Mouse (Mus musculus): ENCODE results near the gene Gstp2. TPM values are rescaled to one million over a fixed set of nuclear protein-coding genes. Genes with fewer than 3 reads are reported as not detected.

Gene Gstp2
- polyA plus RNA-seq, 1 experiment = 10.0 TPM

DNA sequence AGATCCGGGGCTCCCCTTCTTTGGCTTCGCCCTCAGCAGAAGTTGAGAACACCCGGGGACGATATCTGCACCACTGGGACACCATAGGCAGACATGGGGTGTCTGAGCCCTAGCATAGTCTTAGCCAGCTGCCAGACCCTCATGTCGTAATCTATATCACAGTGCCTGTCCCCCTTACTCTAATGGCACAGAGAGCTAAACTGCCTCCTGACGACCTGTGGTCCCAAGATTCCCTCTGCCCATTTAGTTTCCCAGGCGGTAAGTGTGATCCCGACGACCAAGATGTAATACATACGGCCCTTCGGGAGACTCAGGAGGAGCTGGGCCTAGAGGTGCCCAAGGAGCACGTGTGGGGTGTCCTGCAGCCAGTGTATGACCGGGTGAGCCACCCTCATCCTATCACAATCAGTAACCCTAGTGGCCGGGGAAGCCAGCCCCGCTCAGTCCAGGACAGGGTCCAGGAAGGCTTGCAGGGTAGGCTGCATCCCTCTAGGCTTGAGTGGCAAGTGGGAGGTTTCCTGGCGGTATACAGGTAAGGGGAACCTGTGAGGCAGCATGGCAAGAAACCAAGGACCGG lies 44.8 kb downstream of the Gstp2 start:
- 15% methylated on average over 17 of the region's 17 CpGs for WGBS
- no peak for DNase-seq
- TF ChIP-seq POLR2A (IDR thresholded peaks at IDR 0.05; ENCODE audit: borderline replicate concordance, insufficient read depth, low read length) (no peak), CTCF (IDR thresholded peaks at IDR 0.05; ENCODE audit: borderline replicate concordance, insufficient read depth, low read depth, low read length) (no peak)
- Histone ChIP-seq H3K4me3 (replicated peaks; ENCODE audit: insufficient read depth, low read depth, low read length) (peak overlapping the region; percentile 52), H3K27me3 (ENCODE audit: control insufficient read depth, insufficient read depth, low read length) (no peaks in the 10 kb centered on the region), H3K4me1 (ENCODE audit: control insufficient read depth, insufficient read depth, low read length) (peaks cover 9% of the 10 kb centered on the region; the same call in 1 of the 2 replicates), H3K27ac (ENCODE audit: insufficient read depth, low read length) (peak overlapping the region; percentile 71)

DNA sequence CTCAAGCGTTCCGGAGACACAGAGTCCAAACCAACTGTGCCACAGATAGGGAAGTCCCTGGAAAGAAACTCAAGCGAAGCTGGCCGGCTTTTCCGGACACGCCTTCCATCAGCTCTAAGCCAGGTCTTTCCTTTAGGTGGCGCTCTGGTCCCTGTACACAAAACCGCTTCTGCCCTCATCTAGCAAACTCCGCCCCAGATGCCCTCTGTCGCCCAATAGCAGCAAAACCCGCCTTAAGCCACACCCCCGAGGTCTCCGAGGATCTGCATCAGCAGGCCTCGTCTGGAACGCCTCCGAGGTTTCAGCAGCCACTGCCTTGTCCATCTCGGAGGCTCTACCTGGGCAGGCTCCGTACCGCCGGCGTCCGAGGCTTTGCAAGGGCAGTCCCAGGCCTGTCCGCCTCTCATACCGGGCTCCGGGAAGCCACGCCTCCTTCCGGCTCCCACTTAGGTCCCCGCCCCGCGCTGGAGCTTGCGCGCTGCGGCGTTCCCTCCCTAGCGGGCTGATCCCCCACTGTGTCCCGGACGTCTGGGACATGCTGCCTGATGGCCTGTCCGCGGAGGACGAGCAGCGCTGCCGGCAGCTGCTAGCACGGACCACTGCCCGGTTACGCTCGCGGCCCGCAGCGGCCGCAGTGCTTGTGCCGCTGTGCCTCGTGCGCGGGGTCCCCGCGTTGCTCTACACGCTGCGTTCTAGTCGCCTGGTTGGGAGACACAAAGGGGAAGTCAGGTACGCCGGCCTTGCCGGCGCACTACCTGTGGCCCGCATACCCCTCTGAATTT lies 45.5 kb downstream of the Gstp2 start, which contains the start of the genes Nudt8 and Gm49405:
Nudt8 (plus strand) TSS at position 462 of the 782 bp plus-strand sequence.
Gm49405 (plus strand) TSS at position 508 of the 782 bp plus-strand sequence.
- DNase-seq = peak; percentile 97 to 98
- WGBS = under 1% methylated on average over 64 of the region's 64 CpGs
- peak within 1 kb of the TSS; percentile 71 for H3K27ac ChIP-seq (ENCODE audit: insufficient read depth, low read length)
- TF ChIP-seq CTCF (IDR thresholded peaks at IDR 0.05; ENCODE audit: borderline replicate concordance, insufficient read depth, low read depth, low read length) (peak; percentile 70; the same call in 1 of the 2 replicates), POLR2A (IDR thresholded peaks at IDR 0.05; ENCODE audit: borderline replicate concordance, insufficient read depth, low read length) (peak; percentile 94)
- H3K4me3 ChIP-seq (replicated peaks; ENCODE audit: insufficient read depth, low read depth, low read length) = peak within 1 kb of the TSS; percentile 52
- H3K27me3 ChIP-seq (ENCODE audit: control insufficient read depth, insufficient read depth, low read length) = no peaks in the 10 kb centered on the region
- peaks cover 9% of the 10 kb centered on the region; the same call in 1 of the 2 replicates for H3K4me1 ChIP-seq (ENCODE audit: control insufficient read depth, insufficient read depth, low read length)

DNA sequence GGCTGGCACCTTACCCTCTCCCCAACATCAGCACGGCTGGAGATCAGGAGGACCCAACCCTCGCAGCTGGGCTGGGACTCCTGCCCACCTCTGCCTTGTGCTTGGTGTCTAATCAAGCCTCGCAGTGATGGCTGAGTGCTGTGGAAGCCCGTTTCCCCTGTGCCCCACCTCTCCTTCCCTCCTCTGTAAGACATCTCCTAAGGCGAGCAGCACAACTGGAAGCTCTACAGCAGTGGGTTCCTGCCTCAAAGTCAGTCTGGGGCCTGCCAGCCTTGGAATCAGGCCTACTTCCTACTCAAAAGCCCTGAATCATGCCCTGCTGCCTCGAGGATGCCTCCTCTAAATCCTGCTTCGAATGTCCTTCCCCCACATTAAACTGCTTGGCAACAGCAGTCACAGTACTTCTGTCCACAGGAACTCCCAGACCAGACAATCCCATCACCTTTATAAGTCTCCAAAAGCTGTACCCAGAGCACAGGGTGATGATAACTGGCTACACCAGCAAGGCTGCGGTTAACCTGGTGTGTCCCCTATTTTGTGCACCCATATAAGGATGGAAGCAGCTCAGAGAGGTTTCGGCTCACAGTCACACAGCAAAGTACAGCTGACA lies 46.6 kb downstream of the Gstp2 start:
- 71% methylated on average over 9 of the region's 9 CpGs for WGBS
- H3K27ac ChIP-seq (ENCODE audit: insufficient read depth, low read length) = no peak overlapping the region
- no peak for DNase-seq
- no peaks in the 10 kb centered on the region for H3K27me3 ChIP-seq (ENCODE audit: control insufficient read depth, insufficient read depth, low read length)
- H3K4me1 ChIP-seq (ENCODE audit: control insufficient read depth, insufficient read depth, low read length) = peaks cover 9% of the 10 kb centered on the region; the same call in 1 of the 2 replicates
- no peak overlapping the region for H3K4me3 ChIP-seq (replicated peaks; ENCODE audit: insufficient read depth, low read depth, low read length)
- TF ChIP-seq CTCF (IDR thresholded peaks at IDR 0.05; ENCODE audit: borderline replicate concordance, insufficient read depth, low read depth, low read length) = no peak
- TF ChIP-seq POLR2A (IDR thresholded peaks at IDR 0.05; ENCODE audit: borderline replicate concordance, insufficient read depth, low read length) = no peak

DNA sequence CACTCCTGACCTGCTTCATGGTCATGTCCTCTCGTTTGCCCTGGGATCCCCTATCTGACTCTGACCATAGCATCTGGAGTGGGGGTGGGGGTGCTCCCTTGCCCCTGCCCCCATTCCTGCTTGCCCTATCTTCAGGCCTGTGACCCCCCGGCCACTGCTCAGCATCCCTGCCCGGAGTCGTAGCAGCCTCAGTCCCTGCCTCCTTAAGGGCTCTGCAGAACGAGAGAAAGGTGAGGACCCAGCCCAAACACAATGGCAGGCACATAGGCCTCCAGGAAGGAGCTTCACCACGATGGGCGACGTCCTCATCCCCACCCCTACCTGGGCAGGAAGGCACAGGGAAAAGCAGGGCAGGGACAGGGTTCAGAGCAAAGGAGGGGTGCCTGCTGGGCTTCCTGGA lies 47.5 kb downstream of the Gstp2 start:
- TF ChIP-seq POLR2A (IDR thresholded peaks at IDR 0.05; ENCODE audit: borderline replicate concordance, insufficient read depth, low read length) (no peak), CTCF (IDR thresholded peaks at IDR 0.05; ENCODE audit: borderline replicate concordance, insufficient read depth, low read depth, low read length) (no peak)
- WGBS = 80% methylated on average over 8 of the region's 8 CpGs

DNA sequence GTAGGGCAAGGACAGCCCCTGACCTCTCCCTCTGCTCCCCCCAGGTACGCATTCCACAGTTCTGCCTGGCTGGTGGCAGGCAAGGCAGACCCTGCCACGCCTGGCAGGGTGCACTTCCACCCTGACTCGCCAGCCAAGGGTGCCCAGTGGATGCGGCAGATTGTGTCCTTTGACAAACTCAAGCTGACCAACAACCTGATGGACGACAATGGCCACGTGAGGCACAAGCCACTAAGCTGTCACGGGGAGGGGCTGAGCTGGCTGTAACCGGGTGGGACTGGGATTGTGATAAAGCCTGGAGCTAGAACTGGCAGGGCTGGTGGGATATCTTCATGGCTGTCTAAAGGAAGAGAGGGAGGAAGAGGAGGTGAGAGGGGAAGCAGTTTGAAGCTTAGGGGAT lies 48.6 kb downstream of the Gstp2 start:
- H3K4me3 ChIP-seq (replicated peaks; ENCODE audit: insufficient read depth, low read depth, low read length) = no peak overlapping the region
- H3K27ac ChIP-seq (ENCODE audit: insufficient read depth, low read length) = no peak overlapping the region
- no peak for DNase-seq
- peaks cover 9% of the 10 kb centered on the region; the same call in 1 of the 2 replicates for H3K4me1 ChIP-seq (ENCODE audit: control insufficient read depth, insufficient read depth, low read length)
- H3K27me3 ChIP-seq (ENCODE audit: control insufficient read depth, insufficient read depth, low read length) = no peaks in the 10 kb centered on the region
- 41% methylated on average over 8 of the region's 8 CpGs for WGBS
- TF ChIP-seq POLR2A (IDR thresholded peaks at IDR 0.05; ENCODE audit: borderline replicate concordance, insufficient read depth, low read length) (no peak), CTCF (IDR thresholded peaks at IDR 0.05; ENCODE audit: borderline replicate concordance, insufficient read depth, low read depth, low read length) (no peak)

More for the DNA sequence above, 47.5 kb downstream of the Gstp2 start:
- Histone ChIP-seq H3K27me3 (ENCODE audit: control insufficient read depth, insufficient read depth, low read length) (no peaks in the 10 kb centered on the region), H3K27ac (ENCODE audit: insufficient read depth, low read length) (no peak overlapping the region), H3K4me3 (replicated peaks; ENCODE audit: insufficient read depth, low read depth, low read length) (no peak overlapping the region), H3K4me1 (ENCODE audit: control insufficient read depth, insufficient read depth, low read length) (peaks cover 9% of the 10 kb centered on the region; the same call in 1 of the 2 replicates)
- DNase-seq = no peak

DNA sequence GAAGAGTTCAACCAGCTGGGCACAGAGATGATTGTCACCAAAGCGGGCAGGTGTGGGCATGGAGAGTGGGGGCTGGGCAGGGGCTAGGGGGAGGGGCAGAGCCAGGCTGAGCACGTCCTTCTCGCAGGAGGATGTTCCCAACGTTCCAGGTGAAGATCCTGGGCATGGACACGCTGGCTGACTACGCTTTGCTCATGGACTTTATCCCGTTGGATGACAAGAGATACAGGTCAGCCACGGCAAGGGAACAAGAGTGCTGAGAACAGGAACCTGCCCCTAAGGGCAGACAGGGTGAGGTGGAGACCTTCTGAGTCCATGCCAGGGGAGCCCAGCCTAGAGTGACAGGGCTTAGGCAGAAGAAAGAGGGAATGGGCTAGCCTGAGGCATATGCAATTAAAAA lies 49.1 kb downstream of the Gstp2 start:
- Histone ChIP-seq H3K27me3 (ENCODE audit: control insufficient read depth, insufficient read depth, low read length) (no peaks in the 10 kb centered on the region), H3K4me1 (ENCODE audit: control insufficient read depth, insufficient read depth, low read length) (peaks cover 9% of the 10 kb centered on the region; the same call in 1 of the 2 replicates), H3K4me3 (replicated peaks; ENCODE audit: insufficient read depth, low read depth, low read length) (no peak overlapping the region), H3K27ac (ENCODE audit: insufficient read depth, low read length) (no peak overlapping the region)
- no peak for DNase-seq
- TF ChIP-seq POLR2A (IDR thresholded peaks at IDR 0.05; ENCODE audit: borderline replicate concordance, insufficient read depth, low read length) (no peak), CTCF (IDR thresholded peaks at IDR 0.05; ENCODE audit: borderline replicate concordance, insufficient read depth, low read depth, low read length) (no peak)
- 76% methylated on average over 8 of the region's 8 CpGs for WGBS

DNA sequence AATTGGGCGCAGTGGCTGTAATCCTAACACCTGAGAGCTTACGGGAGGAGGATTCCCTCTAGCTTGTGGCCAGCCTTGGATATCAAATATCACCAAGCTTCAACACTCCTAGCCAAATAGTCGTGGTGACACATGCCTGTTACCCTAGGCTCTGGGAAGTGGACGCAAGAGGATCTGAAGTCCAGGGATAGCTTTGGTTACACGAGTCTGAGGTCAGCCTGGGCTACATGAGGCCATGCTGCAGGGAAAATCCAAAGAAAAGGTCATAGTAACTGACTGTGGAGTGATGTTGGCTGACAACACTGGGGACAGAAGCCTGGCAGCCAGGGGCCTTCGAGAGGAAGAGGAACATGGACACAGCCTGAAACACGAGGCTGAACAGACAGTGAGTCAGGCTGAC lies 49.7 kb downstream of the Gstp2 start:
- H3K27me3 ChIP-seq (ENCODE audit: control insufficient read depth, insufficient read depth, low read length) = no peaks in the 10 kb centered on the region
- WGBS = 76% methylated on average over 7 of the region's 7 CpGs

More for the DNA sequence above, 49.7 kb downstream of the Gstp2 start:
- Histone ChIP-seq H3K27ac (ENCODE audit: insufficient read depth, low read length) (no peak overlapping the region), H3K4me3 (replicated peaks; ENCODE audit: insufficient read depth, low read depth, low read length) (no peak overlapping the region), H3K4me1 (ENCODE audit: control insufficient read depth, insufficient read depth, low read length) (peaks cover 3% of the 10 kb centered on the region; the same call in 1 of the 2 replicates)
- no peak for DNase-seq
- TF ChIP-seq CTCF (IDR thresholded peaks at IDR 0.05; ENCODE audit: borderline replicate concordance, insufficient read depth, low read depth, low read length) (no peak), POLR2A (IDR thresholded peaks at IDR 0.05; ENCODE audit: borderline replicate concordance, insufficient read depth, low read length) (no peak)

Measured in cerebellum, adult 2 months (tissue).